Mouse (Mus musculus) MEL (cell line): ENCODE data around the gene Mmab. TPM values are rescaled to one million over a fixed set of nuclear protein-coding genes. Genes with fewer than 3 reads are reported as not detected.
A peak's percentile ranks its signal among the peaks of the same experiment; 100 is the strongest.

Experiments
- DNase-seq: peaks from one replicate; pipeline ENCODE4 v3.0.0; 2011; ENCODE audit warnings: low read depth, low spot score
- H3K27ac ChIP-seq: 2 replicates; pipeline ENCODE4 v1.5.1; 2012; ENCODE audit warnings: low read depth, mild to moderate bottlenecking, control low read depth, low read length, moderate library complexity; ENCODE audit not compliant: control insufficient read depth
- H3K27me3 ChIP-seq, 2 experiments: fragments of 150-350 bp in 1 of 2; sonication (generic) in 1 of 2; 2 replicates each; pipeline ENCODE4 v1.6.1; 2012; ENCODE audit warnings: low read length in 2 of 2, mild to moderate bottlenecking in 2 of 2, improper control_type of control experiment in 1 of 2, moderate library complexity in 1 of 2; ENCODE audit not compliant: insufficient read depth in 2 of 2, control insufficient read depth in 1 of 2
- H3K36me3 ChIP-seq, 2 experiments: 2 replicates each; pipeline ENCODE4 v1.6.1; 2012 to 2014; ENCODE audit warnings: low read length in 2 of 2, improper control_type of control experiment in 1 of 2, inconsistent platforms in 1 of 2, mild to moderate bottlenecking in 1 of 2; ENCODE audit not compliant: insufficient read depth in 2 of 2, control insufficient read depth in 1 of 2
- H3K4me1 ChIP-seq, 2 experiments: fragments of 150-350 bp in 1 of 2; sonication (generic) in 1 of 2; 2 replicates each; pipeline ENCODE4 v1.6.1; 2012; ENCODE audit warnings: low read length in 2 of 2, improper control_type of control experiment in 1 of 2, mild to moderate bottlenecking in 1 of 2; ENCODE audit not compliant: insufficient read depth in 2 of 2, control insufficient read depth in 1 of 2
- H3K4me3 ChIP-seq, 2 experiments: fragments of 150-350 bp in 1 of 2; sonication (generic) in 1 of 2; 2 replicates each; pipeline ENCODE4 v1.5.1; 2012; ENCODE audit warnings: low read depth in 2 of 2, low read length in 2 of 2, mild to moderate bottlenecking in 2 of 2, moderate library complexity in 2 of 2, control low read depth in 1 of 2, improper control_type of control experiment in 1 of 2; ENCODE audit not compliant: control insufficient read depth in 1 of 2, insufficient read depth in 1 of 2
- H3K79me2 ChIP-seq: 2 replicates; pipeline ENCODE4 v1.6.1; 2012; ENCODE audit warnings: mild to moderate bottlenecking, low read length, moderate library complexity; ENCODE audit not compliant: control insufficient read depth, poor library complexity, insufficient read depth
- H3K9ac ChIP-seq: 2 replicates; pipeline ENCODE4 v1.6.1; 2012; ENCODE audit warnings: low read depth, mild to moderate bottlenecking, control low read depth, low read length, moderate library complexity; ENCODE audit not compliant: control insufficient read depth, poor library complexity, severe bottlenecking
- H3K9me3 ChIP-seq: fragments of 150-350 bp; sonication (generic); replicated peaks from 2 replicates; pipeline ENCODE4 v1.6.1; 2012; ENCODE audit warnings: mild to moderate bottlenecking, low read length, improper control_type of control experiment, moderate library complexity; ENCODE audit not compliant: insufficient read depth
- BHLHE40 ChIP-seq: IDR thresholded peaks from 2 replicates; pipeline ENCODE4 v1.6.1; 2012; ENCODE audit warnings: low read depth, mild to moderate bottlenecking, inconsistent platforms, low read length, improper control_type of control experiment, borderline replicate concordance
- CHD2 ChIP-seq: IDR thresholded peaks from 2 replicates; pipeline ENCODE4 v1.6.1; 2011; ENCODE audit warnings: low read length, improper control_type of control experiment
- CTCF ChIP-seq, 3 experiments: IDR thresholded peaks in 2 of 3; conservative IDR thresholded peaks in 1 of 3; 2 replicates each; pipeline ENCODE4 v1.5.1; 2011 to 2012; ENCODE audit warnings: low read length in 3 of 3, low read depth in 2 of 3, mild to moderate bottlenecking in 2 of 3, improper control_type of control experiment in 1 of 3, inconsistent platforms in 1 of 3, mixed read lengths in 1 of 3, moderate library complexity in 1 of 3; ENCODE audit not compliant: control insufficient read depth in 1 of 3, insufficient read depth in 1 of 3, poor library complexity in 1 of 3, severe bottlenecking in 1 of 3
- E2F4 ChIP-seq: IDR thresholded peaks from 2 replicates; pipeline ENCODE4 v1.6.1; 2011; ENCODE audit warnings: low read depth, low read length, improper control_type of control experiment, borderline replicate concordance
- ELF1 ChIP-seq: IDR thresholded peaks from 2 replicates; pipeline ENCODE4 v1.6.1; 2014; ENCODE audit warnings: low read depth, mild to moderate bottlenecking, inconsistent platforms, low read length, improper control_type of control experiment, moderate library complexity
- EP300 ChIP-seq, 2 experiments: IDR thresholded peaks; 2 replicates each; pipeline ENCODE4 v1.6.1; 2011; ENCODE audit warnings: improper control_type of control experiment in 2 of 2, low read length in 2 of 2, low read depth in 1 of 2, mild to moderate bottlenecking in 1 of 2
- ETS1 ChIP-seq: IDR thresholded peaks from 2 replicates; pipeline ENCODE4 v1.6.1; 2012; ENCODE audit warnings: low read depth, mild to moderate bottlenecking, inconsistent platforms, low read length, improper control_type of control experiment, moderate library complexity
- GABPA ChIP-seq: IDR thresholded peaks from 2 replicates; pipeline ENCODE4 v1.6.1; 2012; ENCODE audit warnings: low read depth, mild to moderate bottlenecking, inconsistent platforms, low read length, improper control_type of control experiment, moderate library complexity
- GATA1 ChIP-seq: IDR thresholded peaks from 2 replicates; pipeline ENCODE4 v1.6.1; 2011; ENCODE audit warnings: low read depth, low read length, improper control_type of control experiment
- HCFC1 ChIP-seq: IDR thresholded peaks from 2 replicates; pipeline ENCODE4 v1.6.1; 2012; ENCODE audit warnings: low read depth, mild to moderate bottlenecking, inconsistent platforms, low read length, improper control_type of control experiment, moderate library complexity
- JUND ChIP-seq: IDR thresholded peaks from 2 replicates; pipeline ENCODE4 v1.6.1; 2011; ENCODE audit warnings: low read depth, mild to moderate bottlenecking, improper control_type of control experiment, low read length
- KAT2A ChIP-seq: conservative IDR thresholded peaks from 2 replicates; pipeline ENCODE4 v1.6.1; 2012; ENCODE audit warnings: low read depth, low read length, improper control_type of control experiment, inconsistent platforms
- MAX ChIP-seq: IDR thresholded peaks from 2 replicates; pipeline ENCODE4 v1.6.1; 2011; ENCODE audit warnings: low read length, improper control_type of control experiment
- MAZ ChIP-seq: IDR thresholded peaks from 2 replicates; pipeline ENCODE4 v1.6.1; 2012; ENCODE audit warnings: low read depth, mild to moderate bottlenecking, inconsistent platforms, low read length, improper control_type of control experiment
- MEF2A ChIP-seq: IDR thresholded peaks from 2 replicates; pipeline ENCODE4 v1.6.1; 2014; ENCODE audit warnings: low read depth, mild to moderate bottlenecking, inconsistent platforms, low read length, improper control_type of control experiment; ENCODE audit not compliant: poor library complexity, insufficient replicate concordance, severe bottlenecking; ENCODE audit errors: extremely low read depth
- MXI1 ChIP-seq: IDR thresholded peaks from 2 replicates; pipeline ENCODE4 v1.6.1; 2011; ENCODE audit warnings: mild to moderate bottlenecking, low read depth, low read length, improper control_type of control experiment
- MYB ChIP-seq: IDR thresholded peaks from 2 replicates; pipeline ENCODE4 v1.6.1; 2011; ENCODE audit warnings: mild to moderate bottlenecking, low read depth, low read length, improper control_type of control experiment
- MYC ChIP-seq: IDR thresholded peaks from 2 replicates; pipeline ENCODE4 v1.6.1; 2011; ENCODE audit warnings: low read depth, mild to moderate bottlenecking, low read length, improper control_type of control experiment, moderate library complexity
- NRF1 ChIP-seq: IDR thresholded peaks from 2 replicates; pipeline ENCODE4 v1.6.1; 2014; ENCODE audit warnings: low read depth, mild to moderate bottlenecking, inconsistent platforms, low read length, improper control_type of control experiment, moderate library complexity; ENCODE audit not compliant: poor library complexity, insufficient read depth, severe bottlenecking
- POLR2A ChIP-seq, 2 experiments: IDR thresholded peaks; 2 replicates each; pipeline ENCODE4 v1.6.1; 2011 to 2012; ENCODE audit warnings: low read length in 2 of 2, mild to moderate bottlenecking in 2 of 2, control low read depth in 1 of 2, improper control_type of control experiment in 1 of 2, low read depth in 1 of 2, moderate library complexity in 1 of 2; ENCODE audit not compliant: control insufficient read depth in 1 of 2, insufficient read depth in 1 of 2, poor library complexity in 1 of 2
- POLR2AphosphoS2 ChIP-seq: IDR thresholded peaks from 2 replicates; pipeline ENCODE4 v1.6.1; 2011; ENCODE audit warnings: low read length, improper control_type of control experiment
- POLR2AphosphoS5 ChIP-seq: IDR thresholded peaks from 2 replicates; pipeline ENCODE4 v1.6.1; 2012; ENCODE audit warnings: low read depth, borderline replicate concordance, mild to moderate bottlenecking, inconsistent platforms, low read length, moderate library complexity, mixed read lengths
- RAD21 ChIP-seq: IDR thresholded peaks from 2 replicates; pipeline ENCODE4 v1.6.1; 2011; ENCODE audit warnings: mild to moderate bottlenecking, low read depth, low read length, improper control_type of control experiment
- RCOR1 ChIP-seq: IDR thresholded peaks from 2 replicates; pipeline ENCODE4 v1.6.1; 2012; ENCODE audit warnings: low read depth, mild to moderate bottlenecking, inconsistent platforms, low read length, improper control_type of control experiment
- SIN3A ChIP-seq: IDR thresholded peaks from 2 replicates; pipeline ENCODE4 v1.6.1; 2012; ENCODE audit warnings: low read length, improper control_type of control experiment, inconsistent platforms
- SMC3 ChIP-seq: IDR thresholded peaks from 2 replicates; pipeline ENCODE4 v1.6.1; 2011; ENCODE audit warnings: low read depth, low read length, improper control_type of control experiment
- TBP ChIP-seq: IDR thresholded peaks from 2 replicates; pipeline ENCODE4 v1.8.0; 2011; ENCODE audit warnings: low read depth, low read length, improper control_type of control experiment
- TCF12 ChIP-seq: IDR thresholded peaks from 2 replicates; pipeline ENCODE4 v1.6.1; 2014; ENCODE audit warnings: low read depth, mild to moderate bottlenecking, inconsistent platforms, low read length, improper control_type of control experiment, moderate library complexity
- UBTF ChIP-seq: IDR thresholded peaks from 2 replicates; pipeline ENCODE4 v1.6.1; 2012; ENCODE audit warnings: low read depth, mild to moderate bottlenecking, inconsistent platforms, low read length, improper control_type of control experiment, moderate library complexity, borderline replicate concordance; ENCODE audit not compliant: insufficient read depth
- USF1 ChIP-seq: IDR thresholded peaks from 2 replicates; pipeline ENCODE4 v1.6.1; 2014; ENCODE audit warnings: low read depth, mild to moderate bottlenecking, inconsistent platforms, low read length, improper control_type of control experiment, moderate library complexity
- USF2 ChIP-seq, 2 experiments: IDR thresholded peaks; 2 replicates each; pipeline ENCODE4 v1.6.1; 2011 to 2012; ENCODE audit warnings: improper control_type of control experiment in 2 of 2, low read length in 2 of 2, borderline replicate concordance in 1 of 2, inconsistent platforms in 1 of 2, low read depth in 1 of 2, mild to moderate bottlenecking in 1 of 2; ENCODE audit not compliant: insufficient read depth in 1 of 2
- ZC3H11A ChIP-seq: IDR thresholded peaks from 2 replicates; pipeline ENCODE4 v1.6.1; 2012; ENCODE audit warnings: low read depth, mild to moderate bottlenecking, inconsistent platforms, low read length, improper control_type of control experiment
- ZKSCAN1 ChIP-seq: IDR thresholded peaks from 2 replicates; pipeline ENCODE4 v1.6.1; 2012; ENCODE audit warnings: low read depth, mild to moderate bottlenecking, inconsistent platforms, low read length, improper control_type of control experiment, moderate library complexity
- ZNF384 ChIP-seq: IDR thresholded peaks from 2 replicates; pipeline ENCODE4 v1.6.1; 2012; ENCODE audit warnings: low read depth, mild to moderate bottlenecking, inconsistent platforms, low read length, improper control_type of control experiment
- polyA plus RNA-seq, 2 experiments: library from polyadenylated mRNA; stranded (reverse) in 1 of 2; unstranded in 1 of 2; fragments of >175 nt in 1 of 2; fragments of >200 nt in 1 of 2; gene quantifications; 2 replicates each; pipeline versions ENCODE4 v1.2.1 to v1.2.4; 2012; ENCODE audit warnings: low replicate concordance in 2 of 2, low read depth in 1 of 2; ENCODE audit not compliant: insufficient read length in 2 of 2, insufficient read depth in 1 of 2, missing spikeins in 1 of 2
- total RNA-seq: library from RNA; depleted of rRNA; stranded (reverse); fragments of 300-350 nt; gene quantifications from 2 replicates; pipeline ENCODE4 v1.2.3, GENCODE M21; 2012; rRNA removed

Mmab gene
- total RNA-seq (9.5 and 10.4 TPM in 2 replicates), polyA plus RNA-seq (10 to 100 TPM in 1 of 2 experiments, not detected in 1; 21.0 TPM)

GRCm38 (mm10) chr5:114443566-114444367 is at the start of gene Mmab, which contains the start of gene Mvk:
Mmab (minus strand) TSS chr5:114444060.
Mvk (plus strand) TSS chr5:114444269.
- Histone ChIP-seq H3K36me3 (peaks cover 0 to 2% of the 10 kb centered on the region in 2 experiments; a peak in 1 of 4 replicates), H3K27me3 (no peaks in the 10 kb centered on the region), H3K4me3 (peak within 1 kb of the TSS; percentile 78 to 89), H3K79me2 (no peaks in the 10 kb centered on the region; the same call in 1 of the 2 replicates), H3K9me3 (no peaks in the 10 kb centered on the region), H3K4me1 (peaks cover 0 to 2% of the 10 kb centered on the region in 2 experiments; a peak in 2 of 4 replicates), H3K9ac (peak within 1 kb of the TSS; percentile 84), H3K27ac (0 out of 2 replicates have a peak within 1 kb of the TSS, but pooled peaks have one; percentile 36)
- DNase-seq: peak; percentile 99
- TF ChIP-seq POLR2AphosphoS2 (peak; percentile 58), JUND (no peak), USF1 (no peak), USF2 (IDR thresholded peaks at IDR 0.05; ENCODE audit: borderline replicate concordance in 1 of 2, insufficient read depth in 1 of 2, low read depth in 1 of 2, low read length in 2 of 2) (no peak), BHLHE40 (no peak), RCOR1 (peak; percentile 35; the same call in 1 of the 2 replicates), MXI1 (no peak), TCF12 (peak; percentile 74), ZC3H11A (no peak), RAD21 (no peak), ETS1 (peak; percentile 65; the same call in 1 of the 2 replicates), KAT2A (no peak; the same call in 1 of the 2 replicates), MEF2A (no peak), MAZ (no peak), GABPA (peak; percentile 90; the same call in 1 of the 2 replicates), HCFC1 (peak; percentile 87), POLR2A (IDR thresholded peaks at IDR 0.05; ENCODE audit: control insufficient read depth in 1 of 2, insufficient read depth in 1 of 2, low read depth in 1 of 2, low read length in 2 of 2, poor library complexity in 1 of 2) (peak; percentile 12 to 89; a peak in 3 of 4 replicates), POLR2AphosphoS5 (no peak), E2F4 (0 out of 2 replicates have a peak, but pooled peaks have one; percentile 12), ZKSCAN1 (no peak), SIN3A (no peak), CHD2 (peak; percentile 79), SMC3 (no peak), EP300 (IDR thresholded peaks at IDR 0.05; ENCODE audit: low read depth in 1 of 2, low read length in 2 of 2) (peak in 1 of 2 experiments; percentile 12; a peak in 1 of 4 replicates), CTCF (IDR thresholded peaks at IDR 0.05 in 2 of 3, conservative IDR thresholded peaks at IDR 0.05 in 1 of 3; ENCODE audit: control insufficient read depth in 1 of 3, insufficient read depth in 1 of 3, low read depth in 2 of 3, low read length in 3 of 3, poor library complexity in 1 of 3, severe bottlenecking in 1 of 3) (no peak), TBP (peak; percentile 94), MYB (peak; percentile 56), ZNF384 (no peak), ELF1 (peak; percentile 30), NRF1 (peak; percentile 66), MYC (peak; percentile 72), MAX (peak; percentile 36; the same call in 1 of the 2 replicates), UBTF (0 out of 2 replicates have a peak, but pooled peaks have one; percentile 66), GATA1 (peak; percentile 81)
